Mouse (Mus musculus) heart, embryonic 16.5 days (tissue): Measurements from ENCODE around the gene Sohlh1. TPM values are rescaled to one million over a fixed set of nuclear protein-coding genes. Genes with fewer than 3 reads are reported as not detected.

Experiments
- ATAC-seq: fragments of 200-750 bp; cut with Nextera tagmentation; replicated peaks from 2 replicates; pipeline ENCODE4 v1.8.0; 2017; ENCODE audit warnings: moderate number of reproducible peaks; ENCODE audit not compliant: insufficient read depth, low FRiP score; ENCODE audit errors: extremely low read depth
- H3K27ac ChIP-seq: fragments of 300-500 bp; sonication (generic); 2 replicates; pipeline ENCODE4 v1.5.1; 2014; ENCODE audit warnings: mild to moderate bottlenecking, low read length, control low read depth, moderate library complexity
- H3K27me3 ChIP-seq: fragments of 300-500 bp; sonication (generic); 2 replicates; pipeline ENCODE4 v1.6.1; 2014; ENCODE audit warnings: low read length, mixed read lengths; ENCODE audit not compliant: control insufficient read depth, insufficient read depth
- H3K36me3 ChIP-seq: fragments of 300-500 bp; sonication (generic); 2 replicates; pipeline ENCODE4 v1.6.1; 2014; ENCODE audit not compliant: control insufficient read depth, insufficient read depth
- H3K4me1 ChIP-seq: fragments of 300-500 bp; sonication (generic); 2 replicates; pipeline ENCODE4 v1.6.1; 2014; ENCODE audit warnings: low read length, mixed read lengths; ENCODE audit not compliant: control insufficient read depth, insufficient read depth
- H3K4me2 ChIP-seq: fragments of 300-500 bp; sonication (generic); 2 replicates; pipeline ENCODE4 v1.6.1; 2014; ENCODE audit warnings: low read depth, mild to moderate bottlenecking, control low read depth, low read length
- H3K4me3 ChIP-seq: fragments of 300-500 bp; sonication (generic); 2 replicates; pipeline ENCODE4 v1.5.1; 2014; ENCODE audit warnings: mild to moderate bottlenecking, control low read depth, low read length
- H3K9ac ChIP-seq: fragments of 300-500 bp; sonication (generic); 2 replicates; pipeline ENCODE4 v1.6.1; 2014; ENCODE audit warnings: low read length, control low read depth
- H3K9me3 ChIP-seq: fragments of 300-500 bp; sonication (generic); replicated peaks from 2 replicates; pipeline ENCODE4 v1.6.1; 2016; ENCODE audit warnings: low read length; ENCODE audit not compliant: control insufficient read depth
- WGBS: fragments of 180-500 bp; shearing (Covaris S2); extraction: QIAGEN DNeasy Blood & Tissue Kit; methylation state at CpG from one replicate; pipeline ENCODE4 v1.1.7; 2014; 5-methylcytosine and 5-hydroxymethylcytosine counted together
- polyA plus RNA-seq: library from polyadenylated mRNA; unstranded; fragments of >200 nt; fragmentation: Nextera tagmentation; extraction: Ambion mirVana; gene quantifications from 2 replicates; pipeline ENCODE4 v1.2.1, GENCODE M21; 2015

Gene Sohlh1
- polyA plus RNA-seq, 1 experiment from 2014 or later = not detected

GRCm38 (mm10) chr2:25877250-25877735 lies 30.2 kb upstream of the Sohlh1 start:
- no peak for ATAC-seq
- Histone ChIP-seq H3K4me3 (peak overlapping the region; percentile 32), H3K9ac (no peak overlapping the region), H3K27me3 (peaks cover 46% of the 10 kb centered on the region), H3K9me3 (peaks cover 6% of the 10 kb centered on the region; the same call in 1 of the 2 replicates), H3K27ac (no peak overlapping the region), H3K4me1 (no peaks in the 10 kb centered on the region), H3K4me2 (peak overlapping the region; percentile 48), H3K36me3 (no peaks in the 10 kb centered on the region)
- WGBS = 29% methylated on average over 7 of the region's 7 CpGs

- ATAC-seq = no peak
- Histone ChIP-seq H3K4me2 (no peak overlapping the region), H3K9ac (no peak overlapping the region), H3K4me3 (no peak overlapping the region), H3K36me3 (no peaks in the 10 kb centered on the region), H3K9me3 (no peaks in the 10 kb centered on the region), H3K27me3 (peaks cover 48% of the 10 kb centered on the region), H3K4me1 (peaks cover 9% of the 10 kb centered on the region), H3K27ac (no peak overlapping the region)
- WGBS = 41% methylated on average over 5 of the region's 5 CpGs
Observed at GRCm38 (mm10) chr2:25866656-25867055, 19.6 kb upstream of the Sohlh1 start.

DNA sequence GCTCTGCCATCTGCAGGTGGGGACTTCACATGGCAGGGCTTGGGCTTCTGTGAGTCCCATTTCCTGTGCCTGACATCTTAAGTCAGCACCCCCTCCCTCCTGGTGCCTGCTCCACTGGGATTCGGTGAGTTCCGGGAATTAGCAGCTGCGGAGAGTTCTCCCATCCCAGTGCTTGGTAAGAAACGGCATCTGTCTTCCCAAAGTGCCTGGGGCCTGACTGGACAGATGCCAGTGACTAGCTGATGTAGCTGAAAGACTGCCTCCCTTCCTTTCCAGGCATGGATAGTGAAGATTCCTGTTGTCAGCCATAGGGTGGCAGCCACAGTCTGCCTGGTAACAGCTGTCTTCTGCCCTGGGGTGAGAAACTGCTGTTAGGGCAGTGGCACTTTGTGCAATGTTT lies 18.4 kb upstream of the Sohlh1 start:
- no peak overlapping the region for H3K9ac ChIP-seq
- peaks cover 9% of the 10 kb centered on the region for H3K4me1 ChIP-seq
- no peak for ATAC-seq
- 8% methylated on average over 4 of the region's 4 CpGs for WGBS
- H3K36me3 ChIP-seq = no peaks in the 10 kb centered on the region
- H3K9me3 ChIP-seq = no peaks in the 10 kb centered on the region
- H3K4me2 ChIP-seq = no peak overlapping the region
- peaks cover 49% of the 10 kb centered on the region for H3K27me3 ChIP-seq
- no peak overlapping the region for H3K4me3 ChIP-seq
- no peak overlapping the region for H3K27ac ChIP-seq

DNA sequence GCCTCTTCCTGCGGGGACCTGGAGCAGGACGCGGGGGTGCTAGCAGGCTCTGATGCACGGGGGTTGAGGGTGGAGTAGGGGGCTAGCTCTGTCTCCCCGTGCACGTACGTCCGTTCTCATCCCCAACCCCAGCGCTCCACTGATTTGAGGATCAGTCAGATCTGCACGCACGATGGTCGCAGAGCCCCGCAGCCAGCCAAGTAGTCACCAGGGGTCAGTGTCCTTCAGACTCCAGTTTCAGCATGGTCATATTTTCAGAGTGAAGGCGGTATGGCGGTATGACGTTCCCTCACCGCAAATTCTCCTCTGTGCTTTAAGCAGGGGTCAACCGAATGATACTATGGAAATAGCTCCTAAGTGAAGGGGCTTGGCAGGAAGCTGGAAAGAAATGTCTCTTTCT lies 17.2 kb upstream of the Sohlh1 start:
- WGBS = 5% methylated on average over 18 of the region's 18 CpGs
- Histone ChIP-seq H3K27me3 (peaks cover 47% of the 10 kb centered on the region), H3K27ac (no peak overlapping the region), H3K4me1 (peaks cover 9% of the 10 kb centered on the region), H3K4me2 (peak overlapping the region; percentile 73), H3K36me3 (no peaks in the 10 kb centered on the region), H3K9me3 (no peaks in the 10 kb centered on the region), H3K9ac (no peak overlapping the region), H3K4me3 (peak overlapping the region; percentile 47; the same call in 1 of the 2 replicates)
- no peak for ATAC-seq

DNA sequence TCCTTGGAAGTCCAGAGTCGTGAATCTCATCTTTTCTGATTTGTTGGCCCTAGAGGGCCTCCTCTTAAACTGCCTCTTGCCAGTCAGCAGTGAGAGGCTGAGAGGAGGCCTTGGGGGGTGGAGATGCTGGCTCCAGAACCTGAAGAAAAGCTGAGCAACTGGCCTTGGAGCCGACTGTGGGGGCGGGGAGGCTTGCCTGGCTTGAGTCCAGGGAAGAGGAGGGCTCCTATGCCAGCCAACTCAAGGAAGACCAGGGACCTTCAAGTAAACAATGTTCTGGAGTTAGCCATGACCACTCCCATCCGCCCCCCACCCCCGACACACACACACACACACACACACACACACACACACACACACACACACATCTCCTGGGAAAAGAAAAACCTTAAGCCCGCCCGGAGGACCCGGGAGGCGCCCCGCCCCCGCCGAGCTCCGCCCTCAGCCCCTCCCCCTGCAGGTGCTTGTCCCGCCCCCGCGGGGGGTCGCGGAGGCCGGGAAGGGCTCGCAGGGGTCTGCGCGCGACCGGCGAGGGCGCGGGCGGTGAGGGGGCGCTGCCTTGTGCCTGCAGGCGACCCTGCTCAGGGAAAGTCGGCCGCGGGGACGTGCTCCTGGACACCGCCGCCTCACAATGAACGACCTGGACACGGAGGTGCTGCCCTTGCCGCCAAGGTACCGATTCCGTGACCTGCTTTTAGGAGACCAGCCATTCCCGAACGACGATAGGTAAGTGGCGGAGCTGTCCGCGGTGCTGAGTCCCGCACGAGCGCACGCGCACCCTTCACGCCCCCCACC lies 16.5 kb upstream of the Sohlh1 start, which contains the start of gene Kcnt1:
Gene Kcnt1, plus strand, starts transcription at position 398 of the 795 bp plus-strand sequence.
- no peak within 1 kb of the TSS for H3K9ac ChIP-seq

GRCm38 (mm10) chr2:25862696-25863270 lies 15.7 kb upstream of the Sohlh1 start:
- Histone ChIP-seq H3K9ac (no peak overlapping the region), H3K27me3 (peaks cover 45% of the 10 kb centered on the region), H3K9me3 (no peaks in the 10 kb centered on the region), H3K4me3 (no peak overlapping the region), H3K27ac (no peak overlapping the region), H3K4me2 (no peak overlapping the region), H3K4me1 (peaks cover 9% of the 10 kb centered on the region), H3K36me3 (no peaks in the 10 kb centered on the region)
- WGBS = 59% methylated on average over 5 of the region's 5 CpGs
- no peak for ATAC-seq

More for the DNA sequence above, 16.5 kb upstream of the Sohlh1 start, which contains the start of gene Kcnt1:
- Histone ChIP-seq H3K36me3 (no peaks in the 10 kb centered on the region), H3K4me3 (peak within 1 kb of the TSS; percentile 47), H3K27ac (no peak within 1 kb of the TSS), H3K4me2 (peak within 1 kb of the TSS; percentile 73), H3K27me3 (peaks cover 46% of the 10 kb centered on the region), H3K4me1 (peaks cover 9% of the 10 kb centered on the region), H3K9me3 (no peaks in the 10 kb centered on the region)
- whole genome bisulfite sequencing = 1% methylated on average over 48 of the region's 53 CpGs
- no peak for ATAC-seq

GRCm38 (mm10) chr2:25862038-25862437 lies 15.0 kb upstream of the Sohlh1 start:
- no peaks in the 10 kb centered on the region for H3K9me3 ChIP-seq
- WGBS = 80% methylated on average over 2 of the region's 2 CpGs
- H3K4me2 ChIP-seq = no peak overlapping the region
- H3K4me3 ChIP-seq = no peak overlapping the region
- H3K27me3 ChIP-seq = peaks cover 45% of the 10 kb centered on the region
- peaks cover 9% of the 10 kb centered on the region for H3K4me1 ChIP-seq
- H3K9ac ChIP-seq = no peak overlapping the region
- no peak for ATAC-seq
- no peaks in the 10 kb centered on the region for H3K36me3 ChIP-seq
- no peak overlapping the region for H3K27ac ChIP-seq

- Histone ChIP-seq H3K9me3 (no peaks in the 10 kb centered on the region), H3K9ac (no peak overlapping the region), H3K27me3 (peaks cover 30% of the 10 kb centered on the region), H3K27ac (no peak overlapping the region), H3K36me3 (no peaks in the 10 kb centered on the region), H3K4me3 (no peak overlapping the region), H3K4me2 (no peak overlapping the region), H3K4me1 (peaks cover 9% of the 10 kb centered on the region)
- 65% methylated on average over 3 of the region's 3 CpGs for WGBS
- ATAC-seq = no peak
Observed at GRCm38 (mm10) chr2:25859891-25860290, 12.8 kb upstream of the Sohlh1 start.

- H3K9me3 ChIP-seq = no peaks in the 10 kb centered on the region
- H3K9ac ChIP-seq = no peak overlapping the region
- no peaks in the 10 kb centered on the region for H3K36me3 ChIP-seq
- H3K4me2 ChIP-seq = no peak overlapping the region
- no peak for ATAC-seq
- H3K27me3 ChIP-seq = no peaks in the 10 kb centered on the region
- H3K4me1 ChIP-seq = 0 out of 2 replicates have a peak, but pooled peaks cover 3% of the 10 kb centered on the region
- H3K27ac ChIP-seq = no peak overlapping the region
- H3K4me3 ChIP-seq = no peak overlapping the region
- 72% methylated on average over 5 of the region's 5 CpGs for WGBS
Observed at GRCm38 (mm10) chr2:25853998-25854397, 7.0 kb upstream of the Sohlh1 start.
